Mouse (Mus musculus) kidney, postnatal 14 days (tissue): Measurements from ENCODE around the gene Rab8a.

Experiments used
- DNase-seq: peaks from one replicate; pipeline ENCODE4 v3.0.0; 2022; ENCODE audit warnings: mixed read lengths

Rab8a gene

GRCm38 (mm10) chr8:72212751-72213150 is 51.8 kb downstream of the Rab8a start, which contains the start of gene Cib3:
Gene Cib3 (minus strand): TSS chr8:72212837.
- DNase-seq, result no peak

DNA sequence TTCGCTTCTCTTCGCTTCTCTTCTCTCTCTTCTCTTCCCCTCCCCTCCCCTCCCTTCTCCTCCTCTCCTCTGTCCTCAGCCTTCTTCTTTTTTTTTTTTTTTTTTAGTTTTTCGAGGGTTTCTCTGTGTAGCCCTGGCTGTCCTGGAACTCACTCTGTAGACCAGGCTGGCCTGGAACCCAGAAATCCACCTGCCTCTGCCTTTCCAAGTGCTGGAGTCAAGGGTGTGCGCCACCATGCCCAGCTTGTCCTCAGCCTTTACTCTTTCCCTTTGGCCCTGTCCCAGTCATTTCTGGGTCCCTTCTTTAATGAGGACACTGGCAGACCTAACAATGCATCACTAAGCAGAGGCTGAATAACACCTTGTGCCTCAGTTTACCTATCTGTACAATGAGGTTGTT is 52.5 kb downstream of the Rab8a start, which contains the start of gene Gm11034:
Gene Gm11034 (minus strand): TSS at position 101 of the 400 bp plus-strand sequence.
- no peak for DNase-seq

- DNase-seq, result peak; percentile 53
These were observed 54.1 kb downstream of the Rab8a start for GRCm38 (mm10) chr8:72215060-72215459.

GRCm38 (mm10) chr8:72215871-72216270 is 54.9 kb downstream of the Rab8a start:
- no peak for DNase-seq

- no peak for DNase-seq
These were observed 58.0 kb downstream of the Rab8a start for GRCm38 (mm10) chr8:72218781-72219540.

DNA sequence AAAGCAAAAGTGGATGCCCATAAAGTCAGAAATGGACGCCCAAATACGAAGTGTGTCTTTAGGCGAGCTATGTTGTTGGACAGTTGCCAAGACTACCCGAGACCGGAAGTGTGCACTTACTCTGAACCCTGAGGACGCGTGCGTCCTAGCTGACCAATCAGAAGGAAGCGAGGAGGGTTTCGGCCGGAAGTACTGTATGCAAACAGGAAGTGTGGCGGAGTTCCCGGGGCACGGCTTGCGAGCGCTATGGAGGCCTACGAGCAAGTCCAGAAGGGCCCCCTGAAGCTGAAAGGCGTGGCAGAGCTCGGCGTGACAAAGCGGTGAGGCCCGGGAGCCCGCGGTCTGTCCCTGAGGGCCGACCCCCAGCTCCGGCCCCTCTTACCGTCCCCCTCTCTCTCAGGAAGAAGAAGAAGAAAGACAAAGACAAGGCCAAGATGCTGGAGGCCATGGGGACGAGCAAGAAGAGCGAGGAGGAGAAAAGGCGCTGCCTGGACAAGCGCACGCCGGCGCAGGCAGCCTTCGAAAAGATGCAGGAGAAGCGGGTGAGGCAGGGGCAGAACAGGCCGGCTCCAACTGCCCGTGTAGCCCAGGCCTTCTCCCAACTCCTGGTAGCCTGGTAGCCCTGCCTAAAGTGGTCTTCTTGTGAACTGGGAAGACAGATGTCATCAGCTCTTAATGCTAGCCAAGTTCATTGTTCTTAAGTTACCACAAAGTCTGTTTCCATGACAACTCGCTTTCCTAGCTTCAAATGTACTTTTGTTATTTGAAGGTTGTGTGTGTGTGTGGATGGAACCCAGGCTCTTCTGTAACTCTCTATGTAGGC is 58.8 kb downstream of the Rab8a start, which contains the start of gene Fam32a:
Gene Fam32a (plus strand): TSS at position 190 of the 823 bp plus-strand sequence.
- peak; percentile 94 for DNase-seq

DNA sequence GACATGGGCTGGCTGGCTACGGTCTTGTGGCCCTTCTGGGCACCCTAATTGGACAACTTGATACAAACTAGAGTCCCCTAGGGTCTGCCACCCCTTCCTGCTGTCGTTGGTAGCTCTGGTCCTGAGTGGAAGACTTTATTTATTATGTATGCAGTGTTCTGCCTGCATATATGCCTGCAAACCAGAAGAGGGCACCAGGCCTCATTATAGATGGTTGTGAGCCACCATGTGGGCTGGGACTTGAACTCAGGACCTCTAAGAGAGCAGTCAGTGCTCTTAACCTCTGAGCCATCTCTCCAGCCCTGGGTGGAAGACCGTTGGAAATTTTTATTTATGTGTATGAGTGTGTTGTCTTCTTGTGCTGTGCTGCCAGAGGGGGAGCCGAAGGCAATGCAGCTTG is 59.8 kb downstream of the Rab8a start:
- no peak for DNase-seq

GRCm38 (mm10) chr8:72222656-72223055 is 61.7 kb downstream of the Rab8a start:
- no peak for DNase-seq
